Mouse (Mus musculus): ENCODE measurements at regions not wholly inside any gene's neighbourhood (a gene's known extent, or its start where the extent isn't known, plus 50 kb on each side); places are given as distances from the start of the nearest gene placed in this dataset.

- TF ChIP-seq CTCF (IDR thresholded peaks at IDR 0.05; ENCODE audit: extremely low read depth, insufficient read depth, insufficient read length, insufficient replicate concordance) = no peak
- no peak for TF ChIP-seq POLR2A (IDR thresholded peaks at IDR 0.05; ENCODE audit: low read depth, low read length)
- no peak overlapping the region for H3K27ac ChIP-seq (ENCODE audit: insufficient read depth, low read length)
- no peak for DNase-seq (ENCODE audit: low read depth in 1 of 2, low spot score in 2 of 2)
- H3K27me3 ChIP-seq (ENCODE audit: control insufficient read depth, insufficient read depth, low read length) = no peaks in the 10 kb centered on the region
- no peaks in the 10 kb centered on the region for H3K4me1 ChIP-seq (ENCODE audit: control insufficient read depth, insufficient read depth, insufficient read length)
- no peaks in the 10 kb centered on the region for H3K36me3 ChIP-seq (ENCODE audit: control insufficient read depth, insufficient read depth, low read length)
- 80% methylated on average over 9 of the region's 9 CpGs for WGBS
- no peak overlapping the region for H3K4me3 ChIP-seq (ENCODE audit: extremely low read depth, insufficient read depth, insufficient read length)
These were observed 108.4 kb upstream of the Twist2 start for GRCm38 (mm10) chr1:91692709-91693460.

DNA sequence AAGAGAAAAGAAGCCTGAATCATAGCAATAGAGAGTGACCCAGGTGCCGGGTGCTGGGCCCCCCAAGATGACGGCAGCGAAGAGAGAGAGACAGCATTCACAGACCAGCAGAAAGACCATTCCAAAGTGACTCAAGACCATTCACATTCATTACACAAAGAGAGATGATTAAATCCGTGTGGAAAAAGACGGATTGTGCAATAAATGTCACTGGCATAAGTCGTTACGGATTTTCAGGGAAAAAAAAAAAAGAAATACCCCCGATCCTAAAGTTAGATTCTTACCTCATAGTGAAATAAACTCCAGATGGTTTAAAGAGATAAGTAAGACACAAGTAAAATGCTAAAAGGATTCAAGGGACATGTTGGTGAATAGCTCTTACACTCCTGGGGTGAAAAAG is 104.2 kb upstream of the Twist2 start:
- TF ChIP-seq POLR2A (IDR thresholded peaks at IDR 0.05; ENCODE audit: low read depth, low read length) (no peak), CTCF (IDR thresholded peaks at IDR 0.05; ENCODE audit: extremely low read depth, insufficient read depth, insufficient read length, insufficient replicate concordance) (no peak)
- no peaks in the 10 kb centered on the region for H3K4me1 ChIP-seq (ENCODE audit: control insufficient read depth, insufficient read depth, insufficient read length)
- DNase-seq (ENCODE audit: low read depth in 1 of 2, low spot score in 2 of 2) = no peak
- H3K4me3 ChIP-seq (ENCODE audit: extremely low read depth, insufficient read depth, insufficient read length) = no peak overlapping the region
- no peaks in the 10 kb centered on the region for H3K36me3 ChIP-seq (ENCODE audit: control insufficient read depth, insufficient read depth, low read length)
- no peaks in the 10 kb centered on the region for H3K27me3 ChIP-seq (ENCODE audit: control insufficient read depth, insufficient read depth, low read length)
- WGBS = 78% methylated on average over 8 of the region's 8 CpGs
- H3K27ac ChIP-seq (ENCODE audit: insufficient read depth, low read length) = no peak overlapping the region

DNA sequence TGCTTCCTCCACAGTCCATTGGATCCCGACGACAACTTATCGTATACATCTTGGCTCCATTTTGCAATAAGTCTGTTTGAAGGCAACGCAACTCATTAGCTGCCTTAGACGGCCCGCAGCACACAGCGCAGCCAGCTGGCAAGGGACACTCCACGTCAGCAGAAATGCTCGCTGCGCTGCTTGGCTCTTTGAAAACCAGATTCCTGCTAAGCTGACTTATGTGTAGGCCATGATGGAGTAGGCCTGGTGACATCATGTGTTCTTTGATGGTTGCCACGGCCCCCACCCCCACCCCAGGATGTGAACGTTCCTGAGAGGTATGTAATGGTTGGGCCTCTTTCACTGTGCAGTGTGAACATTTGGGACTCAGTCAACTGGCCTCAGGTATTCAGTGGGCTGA is 99.8 kb upstream of the Twist2 start:
- H3K27me3 ChIP-seq (ENCODE audit: control insufficient read depth, insufficient read depth, low read length) = no peaks in the 10 kb centered on the region
- H3K27ac ChIP-seq (ENCODE audit: insufficient read depth, low read length) = no peak overlapping the region
- H3K36me3 ChIP-seq (ENCODE audit: control insufficient read depth, insufficient read depth, low read length) = no peaks in the 10 kb centered on the region
- TF ChIP-seq CTCF (IDR thresholded peaks at IDR 0.05; ENCODE audit: extremely low read depth, insufficient read depth, insufficient read length, insufficient replicate concordance) (no peak), POLR2A (IDR thresholded peaks at IDR 0.05; ENCODE audit: low read depth, low read length) (no peak)
- WGBS = 85% methylated on average over 12 of the region's 12 CpGs
- H3K4me3 ChIP-seq (ENCODE audit: extremely low read depth, insufficient read depth, insufficient read length) = no peak overlapping the region
- no peaks in the 10 kb centered on the region for H3K4me1 ChIP-seq (ENCODE audit: control insufficient read depth, insufficient read depth, insufficient read length)
- DNase-seq (ENCODE audit: low read depth in 1 of 2, low spot score in 2 of 2) = no peak

GRCm38 (mm10) chr1:91702021-91702420 is 99.2 kb upstream of the Twist2 start:
- WGBS = 90% methylated on average over 6 of the region's 6 CpGs
- TF ChIP-seq POLR2A (IDR thresholded peaks at IDR 0.05; ENCODE audit: low read depth, low read length) (no peak), CTCF (IDR thresholded peaks at IDR 0.05; ENCODE audit: extremely low read depth, insufficient read depth, insufficient read length, insufficient replicate concordance) (no peak)

GRCm38 (mm10) chr1:91702737-91703136 is 98.5 kb upstream of the Twist2 start:
- no peak overlapping the region for H3K27ac ChIP-seq (ENCODE audit: insufficient read depth, low read length)
- no peak for TF ChIP-seq POLR2A (IDR thresholded peaks at IDR 0.05; ENCODE audit: low read depth, low read length)
- TF ChIP-seq CTCF (IDR thresholded peaks at IDR 0.05; ENCODE audit: extremely low read depth, insufficient read depth, insufficient read length, insufficient replicate concordance) = no peak
- H3K4me3 ChIP-seq (ENCODE audit: extremely low read depth, insufficient read depth, insufficient read length) = no peak overlapping the region
- H3K36me3 ChIP-seq (ENCODE audit: control insufficient read depth, insufficient read depth, low read length) = no peaks in the 10 kb centered on the region
- H3K27me3 ChIP-seq (ENCODE audit: control insufficient read depth, insufficient read depth, low read length) = no peaks in the 10 kb centered on the region
- H3K4me1 ChIP-seq (ENCODE audit: control insufficient read depth, insufficient read depth, insufficient read length) = no peaks in the 10 kb centered on the region
- no peak for DNase-seq (ENCODE audit: low read depth in 1 of 2, low spot score in 2 of 2)

More at GRCm38 (mm10) chr1:91702021-91702420, 99.2 kb upstream of the Twist2 start:
- Histone ChIP-seq H3K27ac (ENCODE audit: insufficient read depth, low read length) (no peak overlapping the region), H3K36me3 (ENCODE audit: control insufficient read depth, insufficient read depth, low read length) (no peaks in the 10 kb centered on the region), H3K4me3 (ENCODE audit: extremely low read depth, insufficient read depth, insufficient read length) (no peak overlapping the region), H3K4me1 (ENCODE audit: control insufficient read depth, insufficient read depth, insufficient read length) (no peaks in the 10 kb centered on the region), H3K27me3 (ENCODE audit: control insufficient read depth, insufficient read depth, low read length) (no peaks in the 10 kb centered on the region)
- no peak for DNase-seq (ENCODE audit: low read depth in 1 of 2, low spot score in 2 of 2)

- Histone ChIP-seq H3K27ac (ENCODE audit: insufficient read depth, low read length) (no peak overlapping the region), H3K36me3 (ENCODE audit: control insufficient read depth, insufficient read depth, low read length) (no peaks in the 10 kb centered on the region), H3K4me1 (ENCODE audit: control insufficient read depth, insufficient read depth, insufficient read length) (no peaks in the 10 kb centered on the region), H3K4me3 (ENCODE audit: extremely low read depth, insufficient read depth, insufficient read length) (no peak overlapping the region), H3K27me3 (ENCODE audit: control insufficient read depth, insufficient read depth, low read length) (no peaks in the 10 kb centered on the region)
- no peak for TF ChIP-seq POLR2A (IDR thresholded peaks at IDR 0.05; ENCODE audit: low read depth, low read length)
- DNase-seq (ENCODE audit: low read depth in 1 of 2, low spot score in 2 of 2) = no peak
- 82% methylated on average over 9 of the region's 9 CpGs for WGBS
These were observed 95.8 kb upstream of the Twist2 start for GRCm38 (mm10) chr1:91705451-91705850.

DNA sequence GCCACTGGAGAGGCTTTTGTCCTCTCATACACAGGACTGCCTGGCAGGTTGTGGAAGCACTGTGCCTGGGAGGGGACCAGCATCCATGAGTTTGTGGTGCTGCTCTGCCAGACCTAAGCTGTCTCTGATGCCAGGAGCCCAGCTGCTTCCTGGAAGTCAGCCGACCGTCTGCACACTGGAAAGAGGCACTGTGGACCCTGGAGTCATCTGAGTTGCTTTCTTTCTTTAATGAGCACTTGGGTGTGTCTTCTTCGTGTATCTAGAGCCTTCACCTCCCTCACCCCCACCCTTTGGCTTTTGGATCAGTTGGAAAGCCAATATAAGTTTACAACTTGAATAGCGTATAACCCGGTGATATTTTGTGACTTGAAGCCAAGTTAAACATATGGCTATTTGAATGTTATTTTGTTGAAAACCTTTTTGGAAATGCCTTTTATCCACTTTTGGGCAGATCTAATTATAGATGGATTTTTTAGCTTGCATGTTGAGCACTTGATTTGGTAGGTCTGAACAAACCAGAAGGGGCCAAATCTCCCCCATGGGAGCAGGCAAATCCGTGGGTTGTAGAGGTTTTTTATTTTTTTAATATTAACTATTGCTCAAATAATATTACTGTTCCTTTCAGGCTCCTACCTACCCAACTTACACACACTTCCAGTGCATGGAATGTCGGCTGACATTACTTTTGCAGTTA is 92.6 kb upstream of the Twist2 start:
- TF ChIP-seq CTCF (IDR thresholded peaks at IDR 0.05; ENCODE audit: extremely low read depth, insufficient read depth, insufficient read length, insufficient replicate concordance) = no peak
- Histone ChIP-seq H3K36me3 (ENCODE audit: control insufficient read depth, insufficient read depth, low read length) (no peaks in the 10 kb centered on the region), H3K27ac (ENCODE audit: insufficient read depth, low read length) (no peak overlapping the region), H3K4me1 (ENCODE audit: control insufficient read depth, insufficient read depth, insufficient read length) (no peaks in the 10 kb centered on the region), H3K4me3 (ENCODE audit: extremely low read depth, insufficient read depth, insufficient read length) (no peak overlapping the region), H3K27me3 (ENCODE audit: control insufficient read depth, insufficient read depth, low read length) (no peaks in the 10 kb centered on the region)
- DNase-seq (ENCODE audit: low read depth in 1 of 2, low spot score in 2 of 2) = no peak
- WGBS = 61% methylated on average over 7 of the region's 7 CpGs
